Mouse (Mus musculus) lung, adult 2 months (tissue): Measurements from ENCODE around the gene Hist1h4c. TPM values are rescaled to one million over a fixed set of nuclear protein-coding genes. Genes with fewer than 3 reads are reported as not detected.
"Not testable (repeated sequence)": the region's sequence is repeated elsewhere in the genome, so short reads cannot be mapped to it uniquely, and the experiment has no call there.

Experiments
- DNase-seq: peaks from one replicate; pipeline ENCODE4 v3.0.0; 2022
- H3K4me1 ChIP-seq: fragments of 200-500 bp; 2 replicates; pipeline ENCODE4 v1.6.1; 2011; ENCODE audit warnings: low read length; ENCODE audit not compliant: control insufficient read depth, insufficient read depth
- H3K4me3 ChIP-seq: fragments of 200-500 bp; replicated peaks from 2 replicates; pipeline ENCODE3; 2011; ENCODE audit warnings: low read depth, mild to moderate bottlenecking, control low read depth, low read length; ENCODE audit errors: extremely low read depth
- CTCF ChIP-seq: fragments of 200-500 bp; IDR thresholded peaks from 2 replicates; pipeline ENCODE4 v1.5.1; 2011; ENCODE audit warnings: mild to moderate bottlenecking, low read length, control low read depth; ENCODE audit not compliant: insufficient read depth
- POLR2A ChIP-seq: fragments of 200-500 bp; IDR thresholded peaks from 2 replicates; pipeline ENCODE4 v1.6.1; 2011; ENCODE audit warnings: low read depth, mild to moderate bottlenecking, control low read depth, low read length, borderline replicate concordance; ENCODE audit errors: extremely low read depth
- WGBS: fragments of 180-500 bp; shearing (Covaris S2); methylation state at CpG from one replicate; pipeline ENCODE4 v1.1.7; 2018; 5-methylcytosine and 5-hydroxymethylcytosine counted together
- polyA plus RNA-seq: library from polyadenylated mRNA; depleted of rRNA; stranded (reverse); fragments of >200 nt; gene quantifications from 2 replicates; pipeline ENCODE4 v1.2.3, GENCODE M21; 2012

Hist1h4c gene
- polyA plus RNA-seq, 1 experiment, result 6.3 TPM

DNA sequence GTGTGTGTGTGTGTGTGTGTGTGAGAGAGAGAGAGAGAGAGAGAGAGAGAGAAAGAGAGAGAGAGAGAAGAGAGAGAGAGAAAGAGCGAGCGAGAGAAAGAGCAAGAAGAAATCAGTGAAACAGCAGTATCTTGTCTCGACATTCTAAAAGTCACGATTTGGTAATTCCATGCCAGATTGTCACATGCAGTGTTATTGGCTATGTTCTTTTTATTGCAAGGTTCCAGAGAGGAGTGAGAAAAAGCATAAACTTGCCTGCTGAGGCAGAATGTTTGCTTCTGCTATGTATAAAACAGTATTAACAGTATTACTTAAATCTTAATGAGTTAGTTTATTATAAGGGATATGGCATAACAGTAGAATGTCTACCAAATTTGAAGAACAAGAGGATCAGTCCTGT lies 12.3 kb downstream of the Hist1h4c start:
- no peak for DNase-seq
- no peak for TF ChIP-seq POLR2A
- TF ChIP-seq CTCF, result no peak
- 28% methylated on average over 4 of the region's 4 CpGs for WGBS
- Histone ChIP-seq H3K4me3 (peak overlapping the region; percentile 10), H3K4me1 (peaks cover 6% of the 10 kb centered on the region)

DNA sequence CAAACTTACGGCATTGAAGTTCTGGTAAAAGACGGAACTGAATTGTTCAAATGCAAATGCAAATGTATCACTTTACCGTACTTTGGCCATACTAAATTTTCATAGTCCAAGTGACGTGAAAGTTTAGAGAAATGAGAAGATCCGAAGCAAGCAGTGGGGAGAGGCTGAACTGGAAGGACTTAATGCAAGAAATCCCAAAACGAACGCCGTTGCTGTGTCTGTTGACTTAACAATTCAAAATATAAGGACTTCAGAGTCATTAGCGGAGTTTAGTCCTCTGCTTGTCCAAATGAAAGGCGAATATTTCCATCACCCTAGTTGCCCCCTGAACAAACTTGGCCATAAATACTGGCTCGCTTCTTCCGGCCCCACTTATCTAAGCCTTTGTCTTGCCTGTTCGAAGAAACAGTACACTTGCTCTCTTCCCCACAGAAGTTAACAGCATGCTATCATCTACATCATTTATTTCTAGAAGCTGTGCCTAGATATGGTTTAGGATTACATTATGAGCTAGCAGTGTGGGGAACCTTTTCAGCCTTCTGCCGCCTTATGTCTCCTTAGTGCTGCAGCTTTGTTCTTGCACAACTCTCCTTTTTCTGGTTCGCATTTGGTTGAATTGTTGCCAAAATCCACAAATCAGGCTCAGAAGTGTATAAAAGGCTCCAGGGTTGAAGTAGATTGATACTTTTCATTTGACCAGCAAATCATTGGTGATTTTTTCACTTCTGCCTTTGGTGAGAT lies 13.0 kb downstream of the Hist1h4c start:
- TF ChIP-seq POLR2A, result no peak
- TF ChIP-seq CTCF, result no peak
- DNase-seq, result no peak
- H3K4me1 ChIP-seq, result peaks cover 6% of the 10 kb centered on the region
- peak overlapping the region; percentile 72 for H3K4me3 ChIP-seq
- WGBS, result under 1% methylated on average over 15 of the region's 15 CpGs

DNA sequence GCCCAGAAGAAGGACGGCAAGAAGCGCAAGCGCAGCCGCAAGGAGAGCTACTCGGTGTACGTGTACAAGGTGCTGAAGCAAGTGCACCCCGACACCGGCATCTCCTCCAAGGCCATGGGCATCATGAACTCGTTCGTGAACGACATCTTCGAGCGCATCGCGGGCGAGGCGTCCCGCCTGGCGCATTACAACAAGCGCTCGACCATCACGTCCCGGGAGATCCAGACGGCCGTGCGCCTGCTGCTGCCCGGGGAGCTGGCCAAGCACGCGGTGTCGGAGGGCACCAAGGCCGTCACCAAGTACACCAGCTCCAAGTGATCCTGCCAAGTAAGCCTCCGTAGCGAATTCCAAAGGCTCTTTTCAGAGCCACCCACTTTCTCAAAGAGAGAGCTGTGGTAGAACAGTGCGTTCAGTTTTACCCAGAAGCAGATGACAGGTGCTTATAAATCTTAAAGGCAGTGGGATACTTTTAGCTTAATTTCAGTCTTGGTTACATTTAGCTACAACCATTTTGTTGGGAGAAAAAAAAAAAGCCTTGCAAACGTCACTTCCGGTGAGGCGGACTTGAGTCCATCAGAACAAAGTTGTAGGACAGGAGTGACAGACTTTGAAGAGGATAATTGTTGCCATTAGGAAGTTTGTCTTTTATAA lies 13.8 kb downstream of the Hist1h4c start:
- under 1% methylated on average over 19 of the region's 37 CpGs for WGBS
- not testable (repeated sequence) for H3K4me1 ChIP-seq
- H3K4me3 ChIP-seq, result peak overlapping the region; percentile 72
- TF ChIP-seq POLR2A, result peak; percentile 66; the same call in 1 of the 2 replicates
- peak; percentile 31 for DNase-seq

- TF ChIP-seq CTCF, result no peak
- TF ChIP-seq POLR2A, result peak; percentile 41; the same call in 1 of the 2 replicates
- DNase-seq, result peak; percentile 79
- peak within 1 kb of the TSS; percentile 85 for H3K4me3 ChIP-seq
- WGBS, result under 1% methylated on average over 32 of the region's 32 CpGs
- peaks cover 6% of the 10 kb centered on the region for H3K4me1 ChIP-seq
These were observed 14.4 kb downstream of the Hist1h4c start, which contains the start of the genes Hist1h2ac and Hist1h2bc for GRCm38 (mm10) chr13:23683755-23684281. TSS of gene Hist1h2ac (minus strand) at chr13:23683948. TSS of gene Hist1h2bc (plus strand) at chr13:23684199.

DNA sequence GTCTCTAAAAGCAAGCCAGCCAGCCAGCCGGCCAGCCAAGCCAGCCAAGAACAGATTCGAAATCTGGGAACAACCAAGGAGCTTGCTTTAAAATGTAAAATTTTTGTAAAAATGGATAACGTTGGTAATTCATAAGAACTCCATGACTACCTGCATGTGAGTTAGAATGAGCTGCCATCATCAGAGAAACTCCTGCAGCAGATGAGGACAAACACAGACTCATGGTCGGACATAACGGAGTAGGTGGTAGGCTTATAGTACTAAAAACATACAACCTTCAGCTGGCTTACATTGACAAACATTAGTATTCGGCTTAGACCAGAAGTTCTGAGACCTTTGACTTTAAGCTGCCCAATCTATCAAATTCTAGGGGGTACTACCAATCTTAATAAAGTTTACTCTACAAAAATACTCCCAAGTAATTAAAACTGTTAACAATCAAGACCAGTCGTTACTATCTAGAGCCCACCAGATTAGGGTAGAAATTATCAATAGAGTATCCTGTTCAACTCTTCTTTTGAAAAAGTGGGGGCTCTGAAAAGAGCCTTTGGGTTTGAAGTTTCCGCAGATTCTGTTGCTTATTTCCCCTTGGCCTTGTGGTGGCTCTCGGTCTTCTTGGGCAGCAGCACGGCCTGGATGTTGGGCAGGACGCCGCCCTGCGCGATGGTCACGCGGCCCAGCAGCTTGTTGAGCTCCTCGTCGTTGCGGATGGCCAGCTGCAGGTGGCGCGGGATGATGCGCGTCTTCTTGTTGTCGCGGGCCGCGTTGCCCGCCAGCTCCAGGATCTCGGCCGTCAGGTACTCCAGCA lies 15.1 kb downstream of the Hist1h4c start:
- DNase-seq, H3K4me1 ChIP-seq: not testable (repeated sequence)
- 11% methylated on average over 18 of the region's 30 CpGs for WGBS
- H3K4me3 ChIP-seq, result peak overlapping the region; percentile 45

DNA sequence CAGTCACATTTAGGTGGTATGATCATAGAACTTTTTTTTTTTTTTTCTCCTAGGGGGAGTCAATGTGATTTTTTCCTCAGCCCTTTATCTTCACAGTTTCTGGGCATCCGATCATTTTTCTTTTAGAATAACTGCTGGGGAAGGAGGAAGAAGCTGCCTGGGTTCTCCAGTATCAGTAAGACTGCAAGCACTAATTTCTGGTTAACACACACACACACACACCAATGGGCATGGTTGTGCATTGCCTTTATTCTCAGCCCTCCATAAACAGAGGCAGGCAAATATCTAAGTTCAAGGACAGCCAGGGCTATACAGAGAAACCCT lies 15.7 kb downstream of the Hist1h4c start:
- TF ChIP-seq CTCF (no peak), POLR2A (no peak)
- Histone ChIP-seq H3K4me3 (no peak overlapping the region), H3K4me1 (peaks cover 2% of the 10 kb centered on the region; the same call in 1 of the 2 replicates)
- whole genome bisulfite sequencing, result 43% methylated on average over 1 of the region's 1 CpGs
- no peak for DNase-seq

DNA sequence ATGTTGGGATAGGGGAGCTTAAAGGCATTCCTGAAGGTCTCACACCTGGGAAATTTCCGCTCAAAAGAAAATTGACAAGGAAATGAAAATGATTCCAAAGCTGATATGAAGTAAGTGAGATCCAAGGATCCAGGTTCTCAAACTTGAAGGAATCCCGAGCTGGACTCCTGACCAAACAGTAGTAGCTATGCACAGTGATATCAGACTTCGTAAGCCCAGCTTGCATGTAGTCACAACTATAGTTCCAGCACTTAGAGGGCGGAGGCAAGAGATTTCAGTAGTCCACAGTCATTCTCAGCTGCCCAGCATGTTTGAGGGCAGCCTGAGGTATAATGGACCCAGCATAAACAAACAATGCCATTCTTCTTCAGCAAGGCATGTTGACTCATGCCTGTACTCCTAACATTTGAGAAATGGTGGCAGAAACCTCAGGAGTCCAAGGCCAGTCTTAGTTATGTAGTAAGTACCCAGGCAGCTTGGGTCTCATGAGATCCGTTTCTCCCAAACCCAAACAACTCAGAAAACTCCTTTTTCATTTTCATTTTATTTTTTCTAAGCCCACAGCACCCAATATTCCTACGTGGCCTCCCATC lies 16.2 kb downstream of the Hist1h4c start:
- WGBS, result 82% methylated on average over 6 of the region's 6 CpGs
- TF ChIP-seq CTCF (no peak), POLR2A (no peak)
- DNase-seq, result no peak
- Histone ChIP-seq H3K4me3 (no peak overlapping the region), H3K4me1 (peaks cover 2% of the 10 kb centered on the region; the same call in 1 of the 2 replicates)

- TF ChIP-seq CTCF, result no peak
- no peak for TF ChIP-seq POLR2A
- peaks cover 3% of the 10 kb centered on the region; the same call in 1 of the 2 replicates for H3K4me1 ChIP-seq
- 31% methylated on average over 3 of the region's 3 CpGs for WGBS
- no peak overlapping the region for H3K4me3 ChIP-seq
- no peak for DNase-seq
These were observed 35.7 kb downstream of the Hist1h4c start for GRCm38 (mm10) chr13:23662536-23662935.
